Mouse (Mus musculus) limb, embryonic 11.5 days (tissue): ENCODE measurements around the gene P2ry12. TPM values are rescaled to one million over a fixed set of nuclear protein-coding genes. Genes with fewer than 3 reads are reported as not detected.

ENCODE experiments used
- ATAC-seq: fragments of 200-750 bp; cut with Nextera tagmentation; 2 replicates; pipeline ENCODE4 v1.8.0; 2017; ENCODE audit warnings: low read depth; ENCODE audit not compliant: insufficient number of reproducible peaks, low FRiP score, low TSS enrichment
- DNase-seq: peaks from one replicate; pipeline ENCODE4 v3.0.0-alpha.2; 2015; ENCODE audit warnings: low spot score
- H3K27ac ChIP-seq: fragments of 300-500 bp; sonication (generic); replicated peaks from 2 replicates; pipeline ENCODE4 v1.5.1; 2014; ENCODE audit warnings: low read depth, mild to moderate bottlenecking, low read length
- H3K27me3 ChIP-seq: fragments of 300-500 bp; sonication (generic); 2 replicates; pipeline ENCODE4 v1.6.1; 2014; ENCODE audit warnings: mild to moderate bottlenecking, low read length, mixed read lengths; ENCODE audit not compliant: control insufficient read depth, insufficient read depth
- H3K36me3 ChIP-seq: fragments of 300-500 bp; sonication (generic); 2 replicates; pipeline ENCODE4 v1.6.1; 2014; ENCODE audit warnings: mild to moderate bottlenecking, low read length, moderate library complexity, mixed read lengths; ENCODE audit not compliant: control insufficient read depth, insufficient read depth
- H3K4me1 ChIP-seq: fragments of 300-500 bp; sonication (generic); 2 replicates; pipeline ENCODE4 v1.6.1; 2014; ENCODE audit warnings: low read length, mixed read lengths; ENCODE audit not compliant: control insufficient read depth, insufficient read depth
- H3K4me2 ChIP-seq: fragments of 300-500 bp; sonication (generic); 2 replicates; pipeline ENCODE4 v1.6.1; 2014; ENCODE audit warnings: low read depth, mild to moderate bottlenecking, moderate library complexity; ENCODE audit not compliant: severe bottlenecking
- H3K4me3 ChIP-seq: fragments of 300-500 bp; sonication (generic); 2 replicates; pipeline ENCODE4 v1.5.1; 2014; ENCODE audit warnings: low read depth, low read length
- H3K9ac ChIP-seq: fragments of 300-500 bp; sonication (generic); 2 replicates; pipeline ENCODE4 v1.6.1; 2014; ENCODE audit warnings: mild to moderate bottlenecking, low read length
- H3K9me3 ChIP-seq: fragments of 300-500 bp; sonication (generic); 2 replicates; pipeline ENCODE4 v1.6.1; 2016; ENCODE audit warnings: low read length; ENCODE audit not compliant: control insufficient read depth
- WGBS: fragments of 180-500 bp; shearing (Covaris S2); extraction: QIAGEN DNeasy Blood & Tissue Kit; methylation state at CpG from one replicate; pipeline ENCODE4 v1.1.7; 2014; 5-methylcytosine and 5-hydroxymethylcytosine counted together
- polyA plus RNA-seq: library from polyadenylated mRNA; unstranded; fragments of >200 nt; fragmentation: Nextera tagmentation; extraction: Ambion mirVana; gene quantifications from 2 replicates; pipeline ENCODE4 v1.2.1, GENCODE M21; 2014

P2ry12 gene
- 0.60 and 0.93 TPM in 2 replicates for polyA plus RNA-seq

DNA sequence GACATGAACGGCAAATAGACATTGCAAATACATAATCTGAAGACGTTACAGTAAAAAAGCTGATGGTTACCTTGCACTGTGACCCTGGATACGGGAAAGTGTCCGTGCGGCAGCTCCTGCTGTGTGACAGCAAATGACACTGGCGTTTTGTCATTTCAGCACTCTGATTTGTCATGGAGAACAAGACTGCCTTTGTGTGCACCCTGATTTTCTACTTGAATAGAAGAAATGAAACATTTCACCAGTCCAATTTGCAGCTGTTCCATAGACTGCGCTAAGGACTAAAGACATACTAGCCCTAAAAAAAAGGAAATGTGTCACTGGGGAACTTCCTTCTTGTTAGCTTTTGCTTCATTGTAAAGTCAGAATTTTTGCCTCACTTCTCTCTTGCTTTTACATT lies at the start of gene P2ry12:
Gene P2ry12, minus strand, starts transcription at position 168 of the 400 bp plus-strand sequence.
- Histone ChIP-seq H3K36me3 (no peaks in the 10 kb centered on the region), H3K27me3 (no peaks in the 10 kb centered on the region), H3K4me2 (no peak within 1 kb of the TSS), H3K27ac (no peak within 1 kb of the TSS), H3K9ac (no peak within 1 kb of the TSS), H3K9me3 (no peaks in the 10 kb centered on the region), H3K4me1 (peaks cover 12% of the 10 kb centered on the region; the same call in 1 of the 2 replicates), H3K4me3 (no peak within 1 kb of the TSS)
- 84% methylated on average over 7 of the region's 7 CpGs for WGBS
- ATAC-seq, result no peak
- DNase-seq, result no peak

DNA sequence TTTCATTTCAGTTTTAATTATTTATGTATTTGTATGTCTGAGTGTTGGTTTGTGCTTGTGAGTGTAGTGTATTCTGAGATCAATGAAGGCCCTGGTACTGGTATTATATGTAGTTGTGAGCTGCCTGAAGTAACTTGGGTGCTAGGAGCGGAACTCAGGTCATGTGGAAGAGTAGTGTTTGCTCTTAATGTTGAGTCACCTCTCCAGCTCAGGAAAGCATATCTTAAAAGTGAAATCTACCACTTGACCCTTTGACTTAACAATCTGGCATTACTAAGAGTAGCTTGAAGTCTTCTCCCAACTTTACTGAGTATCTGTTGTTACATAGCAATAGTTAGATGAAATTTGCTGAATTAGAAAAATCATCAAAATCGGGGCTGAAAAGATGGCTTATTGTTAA lies 42.8 kb upstream of the P2ry12 start:
- Histone ChIP-seq H3K4me2 (no peak overlapping the region), H3K27ac (no peak overlapping the region), H3K36me3 (no peaks in the 10 kb centered on the region), H3K4me1 (no peaks in the 10 kb centered on the region), H3K9me3 (no peaks in the 10 kb centered on the region), H3K9ac (no peak overlapping the region), H3K4me3 (no peak overlapping the region), H3K27me3 (no peaks in the 10 kb centered on the region)
- WGBS, result 84% methylated on average over 2 of the region's 2 CpGs
- DNase-seq, result no peak
- no peak for ATAC-seq

DNA sequence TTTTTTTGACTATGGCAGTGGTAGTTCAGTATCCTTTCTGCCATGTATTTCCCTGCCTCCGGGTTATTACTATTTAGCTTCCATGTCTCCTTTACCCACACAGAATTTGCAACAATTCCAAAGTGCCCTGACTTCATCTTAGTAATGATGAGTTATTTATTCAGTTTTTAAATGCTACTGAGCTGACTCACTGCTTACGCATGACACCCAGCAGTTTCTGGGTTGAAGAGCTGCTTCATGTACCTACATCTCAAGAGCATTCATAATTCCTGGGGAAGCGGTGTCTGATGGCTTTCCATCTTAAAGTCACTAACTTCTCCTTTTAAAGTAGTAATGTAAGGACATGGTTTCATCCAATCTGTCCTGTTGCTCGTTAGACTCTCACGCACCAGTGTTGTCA lies 42.3 kb upstream of the P2ry12 start:
- H3K4me2 ChIP-seq, result no peak overlapping the region
- no peaks in the 10 kb centered on the region for H3K36me3 ChIP-seq
- H3K9me3 ChIP-seq, result no peaks in the 10 kb centered on the region
- H3K27me3 ChIP-seq, result no peaks in the 10 kb centered on the region
- ATAC-seq (no peak), DNase-seq (no peak)
- no peak overlapping the region for H3K9ac ChIP-seq
- no peak overlapping the region for H3K27ac ChIP-seq
- no peak overlapping the region for H3K4me3 ChIP-seq
- WGBS, result 94% methylated on average over 5 of the region's 5 CpGs
- no peaks in the 10 kb centered on the region for H3K4me1 ChIP-seq

DNA sequence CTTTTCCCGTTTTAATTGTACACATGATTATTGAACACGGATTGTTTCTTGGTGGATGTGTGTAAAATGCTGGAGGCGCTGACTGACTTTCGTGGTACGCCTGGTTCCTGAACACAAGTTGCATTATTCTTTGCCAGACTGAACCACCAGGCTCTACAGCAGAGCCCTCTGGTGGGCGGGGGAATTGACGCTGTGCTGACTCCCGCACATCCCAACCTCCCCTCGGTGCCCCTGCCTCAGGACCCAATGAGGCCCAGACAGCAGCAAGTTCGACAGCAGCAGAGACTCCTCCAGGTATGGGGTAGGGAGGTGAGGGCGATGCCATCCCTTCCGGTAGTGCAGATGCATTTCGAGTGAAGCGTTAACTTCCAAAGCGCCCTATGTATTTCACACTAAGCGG lies 35.0 kb upstream of the P2ry12 start:
- Histone ChIP-seq H3K27me3 (no peaks in the 10 kb centered on the region), H3K4me1 (no peaks in the 10 kb centered on the region), H3K9me3 (no peaks in the 10 kb centered on the region), H3K27ac (no peak overlapping the region), H3K4me3 (no peak overlapping the region), H3K4me2 (no peak overlapping the region), H3K36me3 (no peaks in the 10 kb centered on the region), H3K9ac (no peak overlapping the region)
- ATAC-seq (no peak), DNase-seq (no peak)
- 83% methylated on average over 16 of the region's 16 CpGs for WGBS

DNA sequence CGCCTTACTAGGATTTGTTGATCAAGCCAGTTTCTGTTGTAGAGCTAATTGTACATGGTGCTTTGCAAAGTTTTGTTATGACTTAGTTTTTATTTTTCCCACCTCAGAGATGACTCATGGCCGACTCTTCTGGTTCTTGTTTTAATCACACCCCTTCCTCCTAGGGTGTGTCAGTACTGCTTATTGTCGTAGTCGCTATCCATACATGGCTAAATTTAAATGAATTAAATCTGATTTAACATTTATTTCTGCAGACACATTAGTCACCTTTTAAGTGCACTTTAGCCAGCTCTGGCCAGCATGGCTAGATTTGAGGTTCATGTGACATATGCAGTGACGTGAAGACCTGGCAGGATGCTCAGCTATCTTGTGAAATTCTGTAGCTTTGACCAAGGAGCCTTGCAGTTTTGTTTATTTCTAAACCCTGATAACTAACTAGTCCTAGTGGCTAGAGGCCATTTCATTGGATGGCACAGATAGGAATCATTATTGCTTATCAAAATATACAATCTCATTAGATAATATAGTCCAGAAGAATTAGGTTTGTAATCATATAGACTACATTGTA lies 34.0 kb upstream of the P2ry12 start:
- Histone ChIP-seq H3K4me2 (no peak overlapping the region), H3K9ac (no peak overlapping the region), H3K9me3 (no peaks in the 10 kb centered on the region), H3K4me1 (no peaks in the 10 kb centered on the region), H3K36me3 (no peaks in the 10 kb centered on the region), H3K27me3 (no peaks in the 10 kb centered on the region), H3K4me3 (no peak overlapping the region), H3K27ac (no peak overlapping the region)
- 95% methylated on average over 5 of the region's 5 CpGs for WGBS
- ATAC-seq (no peak), DNase-seq (no peak)

DNA sequence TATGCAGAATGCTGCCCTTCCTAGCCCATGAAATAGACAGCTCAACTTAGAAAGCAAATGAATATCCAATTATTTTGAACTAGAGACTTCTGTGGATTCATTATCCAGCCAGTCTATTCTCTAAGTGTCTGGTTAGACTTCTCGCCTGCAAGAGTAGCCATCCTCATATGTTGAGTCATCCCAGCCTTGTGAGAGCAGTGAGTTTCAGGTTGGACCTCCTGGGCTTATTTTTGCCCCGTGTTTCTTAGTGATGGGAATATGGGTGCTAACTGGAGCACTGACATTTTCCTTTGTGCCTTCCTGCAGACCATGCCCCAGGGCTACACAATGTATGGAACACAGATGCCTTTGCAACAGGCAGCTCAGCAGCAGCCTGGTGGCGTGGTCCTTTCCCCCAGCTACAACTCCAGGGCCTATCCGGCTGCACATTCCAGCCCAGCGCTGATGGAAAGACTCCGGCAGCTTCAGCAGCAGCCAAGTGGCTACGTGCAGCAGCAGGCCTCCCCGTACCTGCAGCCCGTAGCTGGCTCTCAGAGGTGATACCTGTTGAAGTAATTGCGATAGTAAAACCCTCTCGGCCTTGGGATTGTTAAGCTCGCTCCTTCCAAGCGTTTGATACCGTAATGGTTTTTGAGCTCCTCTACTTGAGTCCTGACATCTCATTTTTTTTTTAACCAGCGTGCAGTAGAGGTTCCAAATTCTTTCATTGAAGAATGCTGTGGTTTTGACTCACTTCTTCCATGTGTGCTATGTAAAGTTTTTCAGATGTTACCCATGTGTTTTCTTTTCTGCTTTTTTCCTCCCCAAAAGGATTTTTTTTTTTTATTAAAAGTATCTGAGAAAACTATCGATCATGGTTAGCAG lies 33.3 kb upstream of the P2ry12 start:
- H3K4me2 ChIP-seq, result no peak overlapping the region

DNA sequence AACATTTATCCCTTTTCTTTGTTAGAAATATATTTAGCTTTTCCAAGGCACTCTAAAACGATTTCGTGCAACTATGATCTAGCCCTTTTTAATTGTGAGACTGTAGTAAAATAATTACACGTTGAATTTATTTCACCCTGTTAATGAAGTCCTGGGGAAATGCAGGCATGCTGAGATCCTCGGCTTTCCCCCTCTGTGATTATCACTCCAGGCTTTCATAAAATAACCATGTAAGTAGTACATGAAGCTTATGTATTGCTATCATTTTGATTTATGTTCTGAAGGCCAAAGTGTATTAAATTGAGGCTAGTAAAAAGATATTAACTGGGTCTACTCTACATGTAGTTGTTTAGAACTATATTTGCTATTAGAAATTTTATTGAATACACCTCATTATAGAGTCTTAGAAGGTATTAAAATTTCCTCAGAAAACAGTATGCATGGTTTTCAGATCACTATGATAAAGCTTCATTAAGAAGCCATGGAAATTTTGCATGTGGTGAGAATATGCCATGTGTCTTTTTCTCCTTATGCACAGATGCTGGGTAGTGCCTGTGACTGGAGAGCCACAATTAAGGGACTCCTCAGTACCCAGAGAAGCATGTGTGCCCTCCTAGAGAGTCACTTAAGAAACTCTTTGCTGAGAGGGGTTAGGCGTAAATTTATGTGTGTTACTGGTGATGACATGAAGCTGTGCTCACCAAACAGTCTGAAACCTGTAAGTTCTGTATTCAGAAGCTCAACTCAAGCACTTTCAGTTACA lies 30.9 kb upstream of the P2ry12 start:
- DNase-seq, result no peak
- 61% methylated on average over 5 of the region's 5 CpGs for WGBS
- Histone ChIP-seq H3K9me3 (no peaks in the 10 kb centered on the region), H3K4me2 (no peak overlapping the region), H3K36me3 (no peaks in the 10 kb centered on the region), H3K27me3 (no peaks in the 10 kb centered on the region), H3K4me1 (no peaks in the 10 kb centered on the region), H3K4me3 (no peak overlapping the region), H3K27ac (no peak overlapping the region), H3K9ac (no peak overlapping the region; the same call in 1 of the 2 replicates)
- ATAC-seq, result no peak

More for the DNA sequence above, 33.3 kb upstream of the P2ry12 start:
- DNase-seq, result peak; percentile 23
- H3K36me3 ChIP-seq, result no peaks in the 10 kb centered on the region
- no peak for ATAC-seq
- no peak overlapping the region for H3K4me3 ChIP-seq
- no peak overlapping the region for H3K9ac ChIP-seq
- H3K9me3 ChIP-seq, result no peaks in the 10 kb centered on the region
- H3K27ac ChIP-seq, result no peak overlapping the region
- 79% methylated on average over 16 of the region's 16 CpGs for WGBS
- H3K27me3 ChIP-seq, result no peaks in the 10 kb centered on the region
- H3K4me1 ChIP-seq, result no peaks in the 10 kb centered on the region

DNA sequence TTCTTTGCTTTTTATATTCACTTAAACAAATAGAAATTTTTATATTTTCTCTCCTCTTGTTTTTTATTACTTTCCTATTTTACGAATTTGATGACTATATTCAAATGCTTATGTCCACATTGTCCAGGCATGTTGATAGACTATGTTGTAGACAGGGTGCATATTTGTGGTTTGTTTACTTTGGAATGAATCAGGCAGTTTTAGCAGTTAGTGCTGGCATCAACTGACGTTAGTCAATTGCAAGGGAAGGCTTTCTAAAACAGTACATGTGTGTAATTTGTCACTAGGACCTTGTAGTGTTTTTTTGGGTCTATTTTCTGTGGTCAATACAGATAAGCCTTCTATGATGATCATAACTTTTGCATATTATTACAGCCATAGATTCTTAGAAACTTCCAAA lies 27.9 kb upstream of the P2ry12 start:
- 80% methylated on average over 2 of the region's 2 CpGs for WGBS
- ATAC-seq (no peak), DNase-seq (no peak)
- no peak overlapping the region for H3K9ac ChIP-seq
- no peaks in the 10 kb centered on the region for H3K27me3 ChIP-seq
- H3K9me3 ChIP-seq, result no peaks in the 10 kb centered on the region
- no peak overlapping the region for H3K27ac ChIP-seq
- H3K4me1 ChIP-seq, result no peaks in the 10 kb centered on the region
- no peak overlapping the region for H3K4me2 ChIP-seq
- no peak overlapping the region for H3K4me3 ChIP-seq
- H3K36me3 ChIP-seq, result no peaks in the 10 kb centered on the region
